Mouse (Mus musculus) intestine, postnatal 0 days (tissue): Measurements from ENCODE around the gene Ncapg2. TPM values are rescaled to one million over a fixed set of nuclear protein-coding genes. Genes with fewer than 3 reads are reported as not detected.

Experiments used
- ATAC-seq: fragments of 200-750 bp; cut with Nextera tagmentation; 2 replicates; pipeline ENCODE4 v1.8.0; 2017; ENCODE audit warnings: mild to moderate bottlenecking, moderate TSS enrichment, moderate library complexity
- H3K27ac ChIP-seq: fragments of 300-500 bp; sonication (generic); 2 replicates; pipeline ENCODE4 v1.5.1; 2014; ENCODE audit warnings: mild to moderate bottlenecking, low read depth, low read length, moderate library complexity
- H3K27me3 ChIP-seq: fragments of 300-500 bp; sonication (generic); replicated peaks from 2 replicates; pipeline ENCODE4 v1.6.1; 2014; ENCODE audit warnings: low read length, mixed read lengths; ENCODE audit not compliant: control insufficient read depth, insufficient read depth
- H3K36me3 ChIP-seq: fragments of 300-500 bp; sonication (generic); 2 replicates; pipeline ENCODE4 v1.6.1; 2014; ENCODE audit warnings: mild to moderate bottlenecking, moderate library complexity; ENCODE audit not compliant: control insufficient read depth, insufficient read depth
- H3K4me1 ChIP-seq: fragments of 300-500 bp; sonication (generic); replicated peaks from 2 replicates; pipeline ENCODE4 v1.6.1; 2014; ENCODE audit warnings: antibody characterized with exemption, low read length, mixed read lengths; ENCODE audit not compliant: control insufficient read depth, insufficient read depth
- H3K4me2 ChIP-seq: fragments of 300-500 bp; sonication (generic); replicated peaks from 2 replicates; pipeline ENCODE4 v1.6.1; 2014; ENCODE audit warnings: low read depth, mild to moderate bottlenecking, moderate library complexity
- H3K4me3 ChIP-seq: fragments of 300-500 bp; sonication (generic); 2 replicates; pipeline ENCODE4 v1.5.1; 2014; ENCODE audit warnings: low read depth, low read length
- H3K9ac ChIP-seq: fragments of 300-500 bp; sonication (generic); 2 replicates; pipeline ENCODE4 v1.6.1; 2014; ENCODE audit warnings: mild to moderate bottlenecking, low read depth, low read length
- H3K9me3 ChIP-seq: fragments of 300-500 bp; sonication (generic); 2 replicates; pipeline ENCODE4 v1.6.1; 2016; ENCODE audit warnings: mixed run types; ENCODE audit not compliant: control insufficient read depth
- CTCF ChIP-seq: sonication (generic); IDR thresholded peaks from 2 replicates; pipeline ENCODE4 v1.5.1; 2016; ENCODE audit warnings: low read depth, mild to moderate bottlenecking, control low read depth, antibody characterized with exemption, moderate library complexity
- WGBS: fragments of 180-500 bp; shearing (Covaris S2); extraction: QIAGEN DNeasy Blood & Tissue Kit; methylation state at CpG from one replicate; pipeline ENCODE4 v1.1.7; 2014; 5-methylcytosine and 5-hydroxymethylcytosine counted together
- polyA plus RNA-seq: library from polyadenylated mRNA; unstranded; fragments of >200 nt; fragmentation: Nextera tagmentation; extraction: Ambion mirVana; gene quantifications from 2 replicates; pipeline ENCODE4 v1.2.1, GENCODE M21; 2015

The Ncapg2 gene
- polyA plus RNA-seq, 1 experiment from 2014 or later, result 9.4 TPM

DNA sequence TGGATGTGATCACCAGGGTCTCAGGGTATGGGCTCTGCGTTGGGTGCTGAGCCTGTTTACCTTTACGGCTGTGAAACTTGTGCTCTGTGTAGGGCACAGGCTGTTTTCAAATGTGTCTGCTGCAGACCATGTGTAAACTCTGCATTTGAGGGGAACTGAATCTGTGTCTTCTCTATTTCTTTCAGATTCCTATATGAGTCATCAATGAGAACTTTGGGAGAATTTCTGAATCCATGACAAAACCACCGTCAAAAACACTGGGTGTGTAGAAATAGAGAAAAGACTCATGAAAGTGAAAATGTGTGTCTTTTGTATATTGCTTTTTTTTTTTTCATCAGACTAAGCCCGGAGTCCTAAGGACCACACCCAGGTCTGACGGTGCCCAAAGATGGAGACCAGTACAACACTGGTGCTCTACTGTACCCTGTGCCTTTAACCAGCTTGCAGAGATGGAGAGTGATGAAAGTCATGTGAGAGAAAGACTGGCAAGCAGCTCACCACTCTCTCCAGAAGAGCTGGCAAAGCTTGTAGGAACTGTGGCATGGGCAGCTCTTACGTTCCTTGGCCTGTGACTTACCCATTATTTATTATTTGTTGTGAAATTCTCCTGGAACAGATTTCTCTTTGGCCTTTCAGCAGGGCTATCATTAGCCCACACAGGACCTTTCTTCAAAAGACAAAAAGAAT is 55.3 kb downstream of the Ncapg2 start:
- no peak for ATAC-seq
- Histone ChIP-seq H3K9me3 (no peaks in the 10 kb centered on the region), H3K9ac (no peak overlapping the region), H3K36me3 (peaks cover 12% of the 10 kb centered on the region), H3K27me3 (no peaks in the 10 kb centered on the region), H3K27ac (no peak overlapping the region), H3K4me1 (no peaks in the 10 kb centered on the region), H3K4me2 (no peak overlapping the region), H3K4me3 (no peak overlapping the region)
- no peak for TF ChIP-seq CTCF
- WGBS, result 90% methylated on average over 6 of the region's 6 CpGs

DNA sequence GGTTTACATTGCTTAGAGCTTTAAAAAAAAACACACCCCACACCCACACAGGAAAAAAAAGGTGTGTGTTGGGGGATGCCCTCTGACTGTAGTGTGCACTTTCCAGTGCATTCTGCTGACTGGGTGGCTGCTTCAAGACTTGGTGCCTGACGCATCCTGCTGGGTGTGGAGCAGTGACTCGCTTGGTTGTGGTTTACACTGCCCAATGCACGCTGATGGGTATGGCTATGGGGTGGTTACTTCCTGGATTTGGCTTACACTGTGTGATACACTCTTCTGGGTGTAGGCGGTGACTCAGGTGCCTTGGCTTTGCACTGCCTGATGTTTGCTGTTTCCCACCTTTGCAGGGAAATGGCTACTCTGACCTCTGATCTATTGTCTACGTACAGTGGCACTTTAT is 61.8 kb downstream of the Ncapg2 start:
- WGBS, result 78% methylated on average over 5 of the region's 5 CpGs
- no peaks in the 10 kb centered on the region for H3K9me3 ChIP-seq
- ATAC-seq, result no peak

DNA sequence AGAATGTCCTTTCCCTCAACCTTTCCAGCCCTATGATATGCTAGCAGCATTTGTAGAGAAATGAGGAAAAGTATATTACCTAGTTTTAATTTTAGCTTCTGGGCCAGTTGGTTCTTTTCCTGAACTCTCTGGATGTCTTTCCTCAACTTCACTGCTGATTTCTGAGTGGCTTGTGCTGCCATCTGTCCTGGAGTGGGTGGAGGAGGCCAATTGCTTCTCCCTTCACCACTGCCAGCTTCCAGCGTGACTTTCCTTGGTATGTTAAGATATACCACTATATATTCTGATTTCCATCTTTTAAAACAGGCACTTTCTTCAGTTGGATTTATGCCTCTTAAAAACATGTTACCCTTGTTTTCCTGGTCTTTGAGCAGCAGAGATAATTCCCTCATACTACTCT is 63.1 kb downstream of the Ncapg2 start:
- H3K36me3 ChIP-seq, result no peaks in the 10 kb centered on the region
- ATAC-seq, result no peak
- H3K27ac ChIP-seq, result no peak overlapping the region
- H3K9me3 ChIP-seq, result no peaks in the 10 kb centered on the region
- no peak overlapping the region for H3K9ac ChIP-seq
- no peak overlapping the region for H3K4me3 ChIP-seq
- 94% methylated on average over 1 of the region's 1 CpGs for whole genome bisulfite sequencing
- no peak for TF ChIP-seq CTCF
- no peaks in the 10 kb centered on the region for H3K27me3 ChIP-seq
- no peaks in the 10 kb centered on the region for H3K4me1 ChIP-seq
- no peak overlapping the region for H3K4me2 ChIP-seq

More for the DNA sequence above, 61.8 kb downstream of the Ncapg2 start:
- no peak overlapping the region for H3K27ac ChIP-seq
- no peak overlapping the region for H3K4me2 ChIP-seq
- H3K4me1 ChIP-seq, result no peaks in the 10 kb centered on the region
- H3K36me3 ChIP-seq, result no peaks in the 10 kb centered on the region
- H3K27me3 ChIP-seq, result no peaks in the 10 kb centered on the region
- no peak overlapping the region for H3K9ac ChIP-seq
- TF ChIP-seq CTCF, result no peak
- no peak overlapping the region for H3K4me3 ChIP-seq

DNA sequence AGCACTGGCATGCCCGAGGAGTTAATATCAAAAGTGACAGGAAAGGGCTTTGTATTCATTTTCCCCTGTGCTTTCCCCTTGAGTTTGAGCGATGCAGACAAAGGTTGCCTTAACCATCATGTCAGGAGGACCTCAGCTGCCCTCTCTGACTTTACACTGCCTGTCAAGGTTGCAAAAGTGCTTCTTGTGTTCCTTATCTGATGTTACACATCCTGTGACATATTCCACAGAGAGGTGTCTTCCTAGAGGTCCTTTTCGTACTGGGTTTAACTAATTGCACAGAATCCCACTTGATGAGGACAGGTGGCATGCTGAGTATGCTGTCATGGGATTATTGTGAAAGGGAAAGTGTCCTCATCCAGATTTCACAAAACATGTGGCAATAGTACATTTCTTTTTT is 63.9 kb downstream of the Ncapg2 start:
- Histone ChIP-seq H3K27me3 (no peaks in the 10 kb centered on the region), H3K4me3 (no peak overlapping the region), H3K4me2 (no peak overlapping the region), H3K4me1 (no peaks in the 10 kb centered on the region), H3K27ac (no peak overlapping the region), H3K9me3 (no peaks in the 10 kb centered on the region), H3K9ac (no peak overlapping the region), H3K36me3 (no peaks in the 10 kb centered on the region)
- no peak for ATAC-seq
- 83% methylated on average over 3 of the region's 3 CpGs for WGBS
- TF ChIP-seq CTCF, result no peak

DNA sequence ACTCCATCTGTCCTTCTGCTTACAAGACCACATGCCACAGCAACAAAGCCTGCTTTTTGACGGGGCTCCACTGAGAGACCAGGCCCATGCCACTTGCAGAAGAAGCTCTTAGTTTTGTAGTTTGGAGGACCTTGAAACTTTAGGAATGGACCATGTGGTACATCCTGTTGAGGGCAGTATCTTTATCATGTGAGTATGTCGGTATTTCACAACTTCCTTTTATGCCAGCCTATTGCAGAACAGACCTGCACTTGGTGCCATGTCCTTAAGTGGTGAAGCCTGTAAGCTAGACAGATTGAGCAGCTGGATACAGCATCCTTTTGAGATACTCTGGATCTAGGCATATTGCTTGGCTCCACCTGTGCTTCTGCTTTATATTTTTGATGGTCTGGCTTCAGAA is 68.1 kb downstream of the Ncapg2 start:
- H3K4me2 ChIP-seq, result no peak overlapping the region
- no peaks in the 10 kb centered on the region for H3K36me3 ChIP-seq
- TF ChIP-seq CTCF, result no peak
- 78% methylated on average over 2 of the region's 2 CpGs for WGBS
- H3K27ac ChIP-seq, result no peak overlapping the region
- no peaks in the 10 kb centered on the region for H3K4me1 ChIP-seq
- no peak for ATAC-seq
- no peaks in the 10 kb centered on the region for H3K9me3 ChIP-seq
- no peak overlapping the region for H3K9ac ChIP-seq
- no peak overlapping the region for H3K4me3 ChIP-seq
- no peaks in the 10 kb centered on the region for H3K27me3 ChIP-seq

DNA sequence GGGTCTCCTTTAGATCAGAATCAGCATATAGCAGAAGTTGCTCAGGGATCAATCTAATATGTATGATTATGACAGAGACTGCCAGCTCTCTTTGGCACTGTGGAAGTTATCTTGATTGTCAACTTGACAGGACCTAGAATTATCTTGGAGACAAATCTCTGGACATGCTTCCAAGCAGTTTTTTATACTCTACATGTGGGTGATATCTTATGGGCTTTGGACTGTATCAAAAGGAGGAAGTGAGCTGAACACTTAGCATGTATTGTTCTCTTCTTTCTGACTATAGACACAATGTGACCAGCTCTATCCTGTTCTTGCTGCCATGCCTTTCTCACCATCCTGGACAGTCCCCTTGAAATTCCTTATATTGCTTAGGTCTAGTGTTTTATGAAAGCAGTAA is 68.6 kb downstream of the Ncapg2 start:
- Histone ChIP-seq H3K27ac (no peak overlapping the region), H3K9ac (no peak overlapping the region), H3K36me3 (no peaks in the 10 kb centered on the region), H3K4me1 (no peaks in the 10 kb centered on the region), H3K27me3 (no peaks in the 10 kb centered on the region), H3K9me3 (no peaks in the 10 kb centered on the region), H3K4me2 (no peak overlapping the region), H3K4me3 (no peak overlapping the region)
- no peak for ATAC-seq
- TF ChIP-seq CTCF, result no peak

DNA sequence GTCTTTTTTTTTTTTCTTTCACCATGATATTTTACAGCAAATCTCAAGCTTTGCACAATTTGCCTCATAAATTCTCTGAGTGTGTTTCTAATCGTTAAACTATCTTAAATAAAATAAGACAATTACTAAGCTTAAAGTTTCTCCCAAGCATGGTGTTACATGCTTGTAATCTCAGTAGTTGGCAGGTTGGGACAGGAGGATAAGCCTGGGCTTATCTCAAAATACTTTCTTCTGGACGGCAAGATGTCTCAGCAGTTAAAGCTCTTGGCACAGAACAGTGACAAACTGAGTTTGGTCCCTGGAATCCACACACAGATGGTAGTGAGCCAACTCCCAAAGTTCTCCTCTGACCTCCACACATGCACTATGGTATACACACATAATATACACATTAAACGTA is 69.5 kb downstream of the Ncapg2 start:
- ATAC-seq, result no peak
- Histone ChIP-seq H3K27me3 (no peaks in the 10 kb centered on the region), H3K4me3 (no peak overlapping the region), H3K27ac (no peak overlapping the region), H3K9ac (no peak overlapping the region), H3K4me2 (no peak overlapping the region), H3K36me3 (no peaks in the 10 kb centered on the region), H3K4me1 (no peaks in the 10 kb centered on the region), H3K9me3 (no peaks in the 10 kb centered on the region)
- no peak for TF ChIP-seq CTCF
- WGBS, result 61% methylated on average over 3 of the region's 3 CpGs
